Mouse (Mus musculus) hindbrain, postnatal 0 days (tissue): ENCODE measurements around the gene Vegfa. TPM values are rescaled to one million over a fixed set of nuclear protein-coding genes. Genes with fewer than 3 reads are reported as not detected.

Source experiments
- ATAC-seq: fragments of 200-750 bp; cut with Nextera tagmentation; 2 replicates; pipeline ENCODE4 v1.8.0; 2017; ENCODE audit warnings: mild to moderate bottlenecking, moderate TSS enrichment, moderate library complexity
- DNase-seq: peaks from one replicate; pipeline ENCODE4 v3.0.0-alpha.2; 2015; ENCODE audit warnings: low spot score
- H3K27ac ChIP-seq: fragments of 300-500 bp; sonication (generic); 2 replicates; pipeline ENCODE4 v1.5.1; 2014; ENCODE audit warnings: mild to moderate bottlenecking
- H3K27me3 ChIP-seq: fragments of 300-500 bp; sonication (generic); 2 replicates; pipeline ENCODE4 v1.6.1; 2014; ENCODE audit warnings: low read length, mixed read lengths; ENCODE audit not compliant: insufficient read depth
- H3K36me3 ChIP-seq: fragments of 300-500 bp; sonication (generic); 2 replicates; pipeline ENCODE4 v1.6.1; 2014; ENCODE audit warnings: low read length, mixed read lengths; ENCODE audit not compliant: insufficient read depth
- H3K4me1 ChIP-seq: fragments of 300-500 bp; sonication (generic); 2 replicates; pipeline ENCODE4 v1.6.1; 2014; ENCODE audit warnings: antibody characterized with exemption, low read length, mixed read lengths; ENCODE audit not compliant: insufficient read depth
- H3K4me2 ChIP-seq: fragments of 300-500 bp; sonication (generic); 2 replicates; pipeline ENCODE4 v1.6.1; 2014; ENCODE audit warnings: low read depth, mild to moderate bottlenecking, low read length, moderate library complexity, mixed read lengths
- H3K4me3 ChIP-seq: fragments of 300-500 bp; sonication (generic); 2 replicates; pipeline ENCODE4 v1.5.1; 2014; ENCODE audit warnings: low read length
- H3K9ac ChIP-seq: fragments of 300-500 bp; sonication (generic); replicated peaks from 2 replicates; pipeline ENCODE4 v1.6.1; 2014; ENCODE audit warnings: mild to moderate bottlenecking, low read length, moderate library complexity, mixed read lengths
- H3K9me3 ChIP-seq: fragments of 300-500 bp; sonication (generic); 2 replicates; pipeline ENCODE4 v1.6.1; 2016; ENCODE audit warnings: low read length, mixed read lengths
- CTCF ChIP-seq: IDR thresholded peaks from 2 replicates; pipeline ENCODE4 v1.5.1; 2016; ENCODE audit warnings: antibody characterized with exemption, control low read depth, low read depth
- WGBS: fragments of 180-500 bp; shearing (Covaris S2); extraction: QIAGEN DNeasy Blood & Tissue Kit; methylation state at CpG from one replicate; pipeline ENCODE4 v1.1.7; 2014; 5-methylcytosine and 5-hydroxymethylcytosine counted together
- polyA plus RNA-seq: library from polyadenylated mRNA; unstranded; fragments of >200 nt; fragmentation: Nextera tagmentation; extraction: Ambion mirVana; gene quantifications from 2 replicates; pipeline ENCODE4 v1.2.1, GENCODE M21; 2015
- total RNA-seq: library from RNA; depleted of rRNA; stranded (reverse); fragments of >200 nt; gene quantifications from 2 replicates; pipeline ENCODE4 v1.2.3, GENCODE M21; 2014

The Vegfa gene
- total and polyA plus RNA-seq, 2 experiments from 2014 or later: 4.8 to 89.5 TPM

GRCm38 (mm10) chr17:46028210-46029051 is 3.7 kb downstream of the Vegfa start:
- H3K9me3 ChIP-seq: no peaks in the 10 kb centered on the region
- H3K27ac ChIP-seq: peak overlapping the region; percentile 81; the same call in 1 of the 2 replicates
- H3K4me3 ChIP-seq: peak overlapping the region; percentile 67
- WGBS: 23% methylated on average over 15 of the region's 15 CpGs
- 0 out of 2 replicates have a peak overlapping the region, but pooled peaks have one; percentile 22 for H3K9ac ChIP-seq
- H3K27me3 ChIP-seq: no peaks in the 10 kb centered on the region
- peak overlapping the region; percentile 66 for H3K4me2 ChIP-seq
- no peak for TF ChIP-seq CTCF
- peaks cover 15% of the 10 kb centered on the region; the same call in 1 of the 2 replicates for H3K36me3 ChIP-seq
- DNase-seq: no peak
- peaks cover 30% of the 10 kb centered on the region for H3K4me1 ChIP-seq
- no peak for ATAC-seq

- TF ChIP-seq CTCF: peak; percentile 89
Measured at GRCm38 (mm10) chr17:46027066-46027917, 4.9 kb downstream of the Vegfa start.

GRCm38 (mm10) chr17:46025927-46026668 is 6.1 kb downstream of the Vegfa start:
- no peak overlapping the region for H3K4me3 ChIP-seq
- H3K9me3 ChIP-seq: no peaks in the 10 kb centered on the region
- no peak for DNase-seq
- WGBS: 83% methylated on average over 11 of the region's 11 CpGs
- no peaks in the 10 kb centered on the region for H3K27me3 ChIP-seq
- ATAC-seq: no peak
- no peak overlapping the region for H3K27ac ChIP-seq
- TF ChIP-seq CTCF: no peak
- no peak overlapping the region for H3K9ac ChIP-seq
- H3K36me3 ChIP-seq: peaks cover 34% of the 10 kb centered on the region
- no peak overlapping the region for H3K4me2 ChIP-seq
- peaks cover 25% of the 10 kb centered on the region; the same call in 1 of the 2 replicates for H3K4me1 ChIP-seq

More at GRCm38 (mm10) chr17:46027066-46027917, 4.9 kb downstream of the Vegfa start:
- peak overlapping the region; percentile 47 for H3K9ac ChIP-seq
- H3K4me1 ChIP-seq: peaks cover 25% of the 10 kb centered on the region; the same call in 1 of the 2 replicates
- WGBS: 8% methylated on average over 16 of the region's 16 CpGs
- H3K27ac ChIP-seq: peak overlapping the region; percentile 81
- H3K4me2 ChIP-seq: peak overlapping the region; percentile 66
- no peaks in the 10 kb centered on the region for H3K9me3 ChIP-seq
- H3K27me3 ChIP-seq: no peaks in the 10 kb centered on the region
- H3K36me3 ChIP-seq: peaks cover 24% of the 10 kb centered on the region; the same call in 1 of the 2 replicates
- DNase-seq (peak; percentile 89), ATAC-seq (peak; percentile 66)
- H3K4me3 ChIP-seq: peak overlapping the region; percentile 67

GRCm38 (mm10) chr17:46025207-46025606 is 7.0 kb downstream of the Vegfa start:
- no peaks in the 10 kb centered on the region for H3K27me3 ChIP-seq
- no peak overlapping the region for H3K4me2 ChIP-seq
- DNase-seq: no peak
- no peak overlapping the region for H3K27ac ChIP-seq
- peaks cover 42% of the 10 kb centered on the region for H3K36me3 ChIP-seq
- H3K4me3 ChIP-seq: no peak overlapping the region
- no peak for ATAC-seq
- no peaks in the 10 kb centered on the region for H3K9me3 ChIP-seq
- no peak for TF ChIP-seq CTCF
- 94% methylated on average over 15 of the region's 15 CpGs for WGBS
- peaks cover 25% of the 10 kb centered on the region; the same call in 1 of the 2 replicates for H3K4me1 ChIP-seq
- no peak overlapping the region for H3K9ac ChIP-seq

GRCm38 (mm10) chr17:46024192-46024591 is 8.0 kb downstream of the Vegfa start:
- WGBS: 89% methylated on average over 5 of the region's 5 CpGs

GRCm38 (mm10) chr17:46023572-46023971 is 8.6 kb downstream of the Vegfa start:
- TF ChIP-seq CTCF: no peak
- no peak overlapping the region for H3K4me2 ChIP-seq
- WGBS: 95% methylated on average over 8 of the region's 8 CpGs
- no peak overlapping the region for H3K9ac ChIP-seq
- no peak overlapping the region for H3K4me3 ChIP-seq
- no peak overlapping the region for H3K27ac ChIP-seq
- ATAC-seq (no peak), DNase-seq (no peak)
- peaks cover 56% of the 10 kb centered on the region for H3K36me3 ChIP-seq
- H3K9me3 ChIP-seq: no peaks in the 10 kb centered on the region
- H3K4me1 ChIP-seq: peaks cover 14% of the 10 kb centered on the region; the same call in 1 of the 2 replicates
- H3K27me3 ChIP-seq: no peaks in the 10 kb centered on the region

More at GRCm38 (mm10) chr17:46024192-46024591, 8.0 kb downstream of the Vegfa start:
- Histone ChIP-seq H3K9me3 (no peaks in the 10 kb centered on the region), H3K36me3 (peaks cover 50% of the 10 kb centered on the region), H3K4me2 (no peak overlapping the region), H3K27me3 (no peaks in the 10 kb centered on the region), H3K4me3 (no peak overlapping the region), H3K4me1 (peaks cover 20% of the 10 kb centered on the region; the same call in 1 of the 2 replicates), H3K27ac (no peak overlapping the region), H3K9ac (no peak overlapping the region)
- DNase-seq: no peak
- TF ChIP-seq CTCF: no peak
- ATAC-seq: no peak
